Mouse (Mus musculus) limb, embryonic 10.5 days (tissue): Measurements from ENCODE around the gene Rfx4. TPM values are rescaled to one million over a fixed set of nuclear protein-coding genes. Genes with fewer than 3 reads are reported as not detected.

Experiments
- DNase-seq: peaks from one replicate; pipeline ENCODE4 v3.0.0-alpha.2; 2017; ENCODE audit warnings: low spot score
- H3K27ac ChIP-seq: fragments of 300-500 bp; sonication (generic); 2 replicates; pipeline ENCODE4 v1.5.1; 2016; ENCODE audit warnings: mild to moderate bottlenecking
- H3K27me3 ChIP-seq: fragments of 300-500 bp; sonication (generic); 2 replicates; pipeline ENCODE4 v1.6.1; 2016; ENCODE audit warnings: low read depth, mild to moderate bottlenecking; ENCODE audit not compliant: poor library complexity, severe bottlenecking
- H3K36me3 ChIP-seq: fragments of 300-500 bp; sonication (generic); 2 replicates; pipeline ENCODE4 v1.6.1; 2016; ENCODE audit warnings: mild to moderate bottlenecking, moderate library complexity
- H3K4me1 ChIP-seq: fragments of 300-500 bp; sonication (generic); 2 replicates; pipeline ENCODE4 v1.6.1; 2016
- H3K4me3 ChIP-seq: fragments of 300-500 bp; sonication (generic); 2 replicates; pipeline ENCODE4 v1.5.1; 2016; ENCODE audit warnings: mild to moderate bottlenecking, moderate library complexity
- H3K9me3 ChIP-seq: fragments of 300-500 bp; sonication (generic); replicated peaks from 2 replicates; pipeline ENCODE4 v1.6.1; 2016; ENCODE audit warnings: mild to moderate bottlenecking
- WGBS: fragments of 180-500 bp; shearing (Covaris S2); methylation state at CpG from one replicate; pipeline ENCODE4 v1.1.7; 2016; 5-methylcytosine and 5-hydroxymethylcytosine counted together
- polyA plus RNA-seq: library from polyadenylated mRNA; unstranded; fragments of >200 nt; fragmentation: Nextera tagmentation; extraction: Ambion mirVana; gene quantifications from 2 replicates; pipeline ENCODE4 v1.2.1, GENCODE M21; 2016

Rfx4 gene
- polyA plus RNA-seq, 1 experiment from 2014 or later, result not detected

GRCm38 (mm10) chr10:84945692-84946091, 189.8 kb downstream of the Rfx4 start:
- no peak overlapping the region for H3K4me3 ChIP-seq
- DNase-seq, result no peak
- H3K4me1 ChIP-seq, result no peaks in the 10 kb centered on the region
- no peak overlapping the region for H3K27ac ChIP-seq
- peaks cover 39% of the 10 kb centered on the region for H3K36me3 ChIP-seq
- 94% methylated on average over 3 of the region's 3 CpGs for WGBS
- no peaks in the 10 kb centered on the region for H3K27me3 ChIP-seq
- H3K9me3 ChIP-seq, result no peaks in the 10 kb centered on the region

DNA sequence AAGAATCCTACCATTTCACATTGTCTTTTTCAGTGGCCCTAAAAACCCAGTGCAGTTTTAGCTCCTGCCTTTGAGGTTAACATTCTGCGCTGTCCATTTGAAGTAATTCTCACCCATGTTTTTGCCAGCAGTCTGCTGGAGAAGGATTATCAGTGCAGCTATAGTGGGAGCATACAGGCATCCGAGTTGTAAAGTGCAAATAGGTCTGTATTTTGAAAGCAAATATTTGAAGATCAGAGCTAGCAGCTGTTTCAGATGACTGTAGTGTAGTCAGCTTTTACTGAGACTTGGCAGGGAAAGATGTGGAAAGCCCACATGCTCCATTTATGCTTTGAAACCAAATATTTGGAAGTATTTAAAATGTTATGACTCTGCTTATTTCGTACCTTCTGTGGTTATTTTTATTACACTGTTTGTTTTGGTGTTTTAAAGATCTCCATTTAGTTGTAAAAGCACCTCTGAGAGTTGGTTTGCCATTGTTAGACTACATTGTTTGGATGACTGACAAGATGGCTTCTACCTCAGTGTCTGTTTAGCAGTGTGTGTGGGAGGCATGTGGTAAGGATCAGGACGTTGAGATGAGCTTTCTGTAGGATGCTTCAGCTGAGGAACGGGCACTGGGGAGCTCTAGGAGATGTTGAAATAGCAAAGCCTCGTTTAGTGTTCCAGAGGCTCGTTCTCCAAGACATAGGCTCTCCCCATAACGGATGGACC, 193.3 kb downstream of the Rfx4 start:
- no peak for DNase-seq
- no peak overlapping the region for H3K27ac ChIP-seq
- no peak overlapping the region for H3K4me3 ChIP-seq
- H3K9me3 ChIP-seq, result no peaks in the 10 kb centered on the region
- H3K4me1 ChIP-seq, result no peaks in the 10 kb centered on the region
- H3K27me3 ChIP-seq, result no peaks in the 10 kb centered on the region
- H3K36me3 ChIP-seq, result peaks cover 55% of the 10 kb centered on the region
- 82% methylated on average over 8 of the region's 8 CpGs for WGBS

- no peaks in the 10 kb centered on the region for H3K27me3 ChIP-seq
- H3K4me3 ChIP-seq, result no peak overlapping the region
- H3K36me3 ChIP-seq, result peaks cover 56% of the 10 kb centered on the region
- 87% methylated on average over 3 of the region's 3 CpGs for WGBS
- no peak overlapping the region for H3K27ac ChIP-seq
- DNase-seq, result no peak
- no peaks in the 10 kb centered on the region for H3K4me1 ChIP-seq
- no peaks in the 10 kb centered on the region for H3K9me3 ChIP-seq
Measured at GRCm38 (mm10) chr10:84949684-84950010, 193.8 kb downstream of the Rfx4 start.

DNA sequence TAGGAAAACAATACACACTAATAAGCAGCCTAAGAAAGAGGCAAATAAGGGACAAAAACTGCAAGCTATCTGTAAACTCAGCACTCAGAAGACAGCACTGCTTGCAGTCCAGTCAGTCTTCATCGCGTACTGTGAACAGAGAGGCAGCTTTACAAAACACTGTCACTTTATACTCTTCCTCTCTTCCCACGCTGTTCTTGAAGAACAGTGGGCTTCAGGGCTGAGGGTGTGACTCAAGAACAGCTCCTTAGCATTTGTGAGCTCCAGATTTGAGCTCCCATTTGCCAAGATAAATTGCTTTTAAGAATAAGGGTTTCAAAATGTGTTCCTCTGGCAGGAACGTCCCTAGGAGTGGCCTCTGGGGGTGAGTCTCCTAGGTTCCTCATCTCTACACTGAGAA, 194.5 kb downstream of the Rfx4 start:
- H3K27ac ChIP-seq, result no peak overlapping the region

GRCm38 (mm10) chr10:84954236-84954635, 198.4 kb downstream of the Rfx4 start:
- H3K36me3 ChIP-seq, result peaks cover 50% of the 10 kb centered on the region

More for the DNA sequence above, 194.5 kb downstream of the Rfx4 start:
- Histone ChIP-seq H3K4me3 (no peak overlapping the region), H3K9me3 (no peaks in the 10 kb centered on the region), H3K27me3 (no peaks in the 10 kb centered on the region), H3K36me3 (peaks cover 60% of the 10 kb centered on the region), H3K4me1 (no peaks in the 10 kb centered on the region)
- DNase-seq, result no peak
- 80% methylated on average over 4 of the region's 4 CpGs for whole genome bisulfite sequencing

More at GRCm38 (mm10) chr10:84954236-84954635, 198.4 kb downstream of the Rfx4 start:
- no peak overlapping the region for H3K27ac ChIP-seq
- H3K4me3 ChIP-seq, result no peak overlapping the region
- no peaks in the 10 kb centered on the region for H3K27me3 ChIP-seq
- no peaks in the 10 kb centered on the region for H3K9me3 ChIP-seq
- WGBS, result 93% methylated on average over 10 of the region's 10 CpGs
- H3K4me1 ChIP-seq, result no peaks in the 10 kb centered on the region
- DNase-seq, result no peak

Other genes with a start within 250 kb of the Rfx4 start
- gene Ckap4, start 222.0 kb upstream of the Rfx4 start, polyA plus RNA-seq, result 53.6 and 63.3 TPM in 2 replicates
- 1.2 and 4.2 TPM in 2 replicates for gene Tcp11l2, start 179.4 kb upstream of the Rfx4 start, polyA plus RNA-seq
- gene Polr3b, start 133.8 kb upstream of the Rfx4 start, polyA plus RNA-seq, result 17.4 and 20.3 TPM in 2 replicates
- 25.1 and 28.5 TPM in 2 replicates for gene Ric8b, start 161.6 kb downstream of the Rfx4 start, polyA plus RNA-seq